Mouse (Mus musculus): ENCODE results near the gene Hoxc13. TPM values are rescaled to one million over a fixed set of nuclear protein-coding genes. Genes with fewer than 3 reads are reported as not detected.

Hoxc13 gene
- total and polyA plus RNA-seq, 3 experiments = not detected

DNA sequence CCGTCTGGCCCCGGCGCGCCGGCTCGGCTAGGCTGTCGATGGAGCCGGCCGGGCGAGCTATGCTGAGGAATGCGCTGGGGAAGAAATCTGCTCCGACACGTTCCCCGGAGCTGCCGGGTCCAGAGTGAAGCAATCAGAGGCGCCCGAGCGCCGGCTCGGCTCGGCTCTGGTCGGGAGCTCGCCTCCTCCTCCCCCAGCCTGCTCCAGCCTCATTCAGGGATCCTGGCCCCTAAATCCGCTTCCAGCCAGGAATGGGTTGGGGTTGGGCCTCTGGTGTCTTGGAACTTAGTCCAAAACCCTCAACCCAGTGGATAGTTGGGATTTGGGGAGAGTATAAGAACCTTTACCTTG is 1.1 kb downstream of the Hoxc13 start:
- Histone ChIP-seq H3K9me3 (replicated peaks; ENCODE audit: insufficient read depth, low read length) (no peaks in the 10 kb centered on the region), H3K4me1 (ENCODE audit: control insufficient read depth in 1 of 2, insufficient read depth in 2 of 2, low read length in 2 of 2) (no peaks in the 10 kb centered on the region), H3K79me2 (ENCODE audit: control insufficient read depth, insufficient read depth, low read length, poor library complexity) (no peaks in the 10 kb centered on the region), H3K27ac (ENCODE audit: control insufficient read depth, low read depth, low read length) (no peak overlapping the region), H3K36me3 (ENCODE audit: control insufficient read depth in 1 of 2, insufficient read depth in 2 of 2, low read length in 2 of 2) (no peaks in the 10 kb centered on the region), H3K27me3 (ENCODE audit: control insufficient read depth in 1 of 2, insufficient read depth in 2 of 2, low read length in 2 of 2) (peaks cover 11 to 25% of the 10 kb centered on the region in 2 experiments), H3K9ac (ENCODE audit: control insufficient read depth, low read depth, low read length, poor library complexity, severe bottlenecking) (no peak overlapping the region), H3K4me3 (ENCODE audit: control insufficient read depth in 1 of 2, insufficient read depth in 1 of 2, low read depth in 2 of 2, low read length in 2 of 2) (no peak overlapping the region)
- DNase-seq (ENCODE audit: low read depth, low spot score) = no peak
- no peak for TF ChIP-seq MYC (IDR thresholded peaks at IDR 0.05; ENCODE audit: low read depth, low read length)
- TF ChIP-seq POLR2AphosphoS2 (IDR thresholded peaks at IDR 0.05; ENCODE audit: low read length) = no peak
- TF ChIP-seq ETS1 (IDR thresholded peaks at IDR 0.05; ENCODE audit: low read depth, low read length) = no peak
- no peak for TF ChIP-seq KAT2A (conservative IDR thresholded peaks at IDR 0.05; ENCODE audit: low read depth, low read length)
- no peak for TF ChIP-seq CHD1 (IDR thresholded peaks at IDR 0.05; ENCODE audit: low read depth, low read length)
- TF ChIP-seq ELF1 (IDR thresholded peaks at IDR 0.05; ENCODE audit: low read depth, low read length) = no peak

DNA sequence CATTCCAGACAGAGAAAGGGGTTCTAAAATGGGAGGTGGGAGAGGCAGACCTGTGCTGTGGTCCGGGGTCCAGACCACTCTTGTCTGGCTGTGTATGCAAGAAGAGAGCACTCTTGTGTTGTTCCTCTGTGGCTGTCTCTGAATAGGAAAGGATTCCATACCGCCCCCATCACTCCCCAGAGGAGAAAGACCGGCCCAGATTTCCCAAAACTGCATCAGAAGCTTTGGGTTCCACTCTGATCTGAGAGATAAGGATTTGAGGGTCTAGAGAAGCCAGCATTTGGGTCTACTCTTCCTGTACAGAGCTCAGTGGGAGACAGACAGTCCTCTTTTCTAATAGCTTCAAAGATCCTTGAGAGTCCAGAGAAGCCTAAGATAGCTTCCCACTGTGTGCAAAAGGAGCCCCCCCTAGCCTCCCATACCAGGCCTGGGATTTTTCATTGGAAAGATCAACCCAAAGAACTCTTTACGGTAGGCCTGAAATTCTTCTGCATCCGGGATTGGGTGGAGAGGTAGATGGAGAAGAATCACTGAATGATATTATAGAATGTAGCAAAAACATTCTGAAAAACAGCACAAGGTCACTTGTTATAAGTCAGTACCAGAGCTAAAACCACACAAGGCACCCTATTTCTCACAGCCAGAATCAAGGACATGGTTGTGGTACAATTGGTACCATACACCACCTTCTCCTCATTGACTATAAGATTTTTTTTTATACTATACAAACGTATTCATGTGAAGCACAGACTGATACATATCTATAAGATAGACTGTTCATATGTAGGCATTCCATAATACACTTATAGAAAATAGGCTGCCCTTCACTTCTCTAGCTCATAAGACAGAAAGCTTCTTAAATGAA is 2.0 kb downstream of the Hoxc13 start:
- no peaks in the 10 kb centered on the region for H3K4me1 ChIP-seq (ENCODE audit: control insufficient read depth in 1 of 2, insufficient read depth in 2 of 2, low read length in 2 of 2)
- no peaks in the 10 kb centered on the region for H3K9me3 ChIP-seq (replicated peaks; ENCODE audit: insufficient read depth, low read length)
- H3K27me3 ChIP-seq (ENCODE audit: control insufficient read depth in 1 of 2, insufficient read depth in 2 of 2, low read length in 2 of 2) = peaks cover 12 to 24% of the 10 kb centered on the region in 2 experiments
- no peaks in the 10 kb centered on the region for H3K36me3 ChIP-seq (ENCODE audit: control insufficient read depth in 1 of 2, insufficient read depth in 2 of 2, low read length in 2 of 2)
- H3K4me3 ChIP-seq (ENCODE audit: control insufficient read depth in 1 of 2, insufficient read depth in 1 of 2, low read depth in 2 of 2, low read length in 2 of 2) = no peak overlapping the region
- no peak for DNase-seq (ENCODE audit: low read depth, low spot score)
- no peak overlapping the region for H3K27ac ChIP-seq (ENCODE audit: control insufficient read depth, low read depth, low read length)
- no peak overlapping the region for H3K9ac ChIP-seq (ENCODE audit: control insufficient read depth, low read depth, low read length, poor library complexity, severe bottlenecking)
- H3K79me2 ChIP-seq (ENCODE audit: control insufficient read depth, insufficient read depth, low read length, poor library complexity) = no peaks in the 10 kb centered on the region
- TF ChIP-seq CTCF (IDR thresholded peaks at IDR 0.05 in 2 of 3, conservative IDR thresholded peaks at IDR 0.05 in 1 of 3; ENCODE audit: control insufficient read depth in 1 of 3, insufficient read depth in 1 of 3, low read depth in 2 of 3, low read length in 3 of 3, poor library complexity in 1 of 3, severe bottlenecking in 1 of 3) (no peak), HCFC1 (IDR thresholded peaks at IDR 0.05; ENCODE audit: low read depth, low read length) (no peak), CHD1 (IDR thresholded peaks at IDR 0.05; ENCODE audit: low read depth, low read length) (no peak), ZKSCAN1 (IDR thresholded peaks at IDR 0.05; ENCODE audit: low read depth, low read length) (no peak), MEF2A (IDR thresholded peaks at IDR 0.05; ENCODE audit: extremely low read depth, insufficient replicate concordance, low read depth, low read length, poor library complexity, severe bottlenecking) (no peak), RAD21 (IDR thresholded peaks at IDR 0.05; ENCODE audit: low read depth, low read length) (no peak), TBP (IDR thresholded peaks at IDR 0.05; ENCODE audit: low read depth, low read length) (no peak), USF1 (IDR thresholded peaks at IDR 0.05; ENCODE audit: low read depth, low read length) (no peak), USF2 (IDR thresholded peaks at IDR 0.05; ENCODE audit: borderline replicate concordance in 1 of 2, insufficient read depth in 1 of 2, low read depth in 1 of 2, low read length in 2 of 2) (no peak), TAL1 (IDR thresholded peaks at IDR 0.05; ENCODE audit: low read length) (no peak), SIN3A (IDR thresholded peaks at IDR 0.05; ENCODE audit: low read length) (no peak), ZNF384 (IDR thresholded peaks at IDR 0.05; ENCODE audit: low read depth, low read length) (no peak), MAX (IDR thresholded peaks at IDR 0.05; ENCODE audit: low read length) (no peak), TCF12 (IDR thresholded peaks at IDR 0.05; ENCODE audit: low read depth, low read length) (no peak)

All from MEL (cell line).